Mouse (Mus musculus): ENCODE measurements around the gene Rusc2. TPM values are rescaled to one million over a fixed set of nuclear protein-coding genes. Genes with fewer than 3 reads are reported as not detected.
A peak's percentile ranks its signal among the peaks of the same experiment; 100 is the strongest.

Gene Rusc2
- polyA plus RNA-seq, 1 experiment = 92.8 TPM

DNA sequence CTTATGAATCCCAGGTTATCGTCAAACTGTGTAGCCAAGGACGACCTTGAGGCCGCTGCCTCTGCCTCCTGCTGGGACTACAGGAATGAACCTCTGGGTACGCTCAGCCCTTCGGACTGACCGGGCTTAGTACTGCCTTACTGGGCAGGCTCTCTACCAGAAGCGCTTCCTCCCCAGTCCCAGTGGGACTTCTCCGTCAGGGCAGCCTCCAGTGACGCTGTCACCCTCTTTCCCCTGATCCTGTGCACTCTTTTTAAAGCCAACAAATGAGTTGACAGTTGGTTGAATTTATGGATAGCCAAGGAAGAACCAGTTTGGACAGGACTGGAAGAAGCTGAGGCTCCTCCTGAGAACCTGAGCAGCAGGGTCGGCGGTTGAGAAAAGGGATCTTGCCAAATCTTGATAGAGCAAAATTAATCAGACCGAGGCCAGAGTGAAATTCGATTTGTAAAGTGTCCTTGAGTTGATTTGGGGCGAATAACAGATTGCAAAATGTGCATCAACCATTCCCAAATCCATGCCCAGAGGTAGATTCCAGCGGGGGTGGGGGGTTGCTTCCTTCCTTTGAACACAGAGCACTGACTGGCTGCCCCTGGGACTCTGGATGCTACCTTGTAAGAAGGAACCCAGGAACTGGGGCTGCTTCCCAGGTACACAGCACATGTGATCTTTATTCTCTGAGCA, 37.3 kb downstream of the Rusc2 start:
- no peak for TF ChIP-seq CTCF (IDR thresholded peaks at IDR 0.05; ENCODE audit: insufficient read depth, low read length)
- 0 out of 2 replicates have a peak, but pooled peaks have one; percentile 29 for TF ChIP-seq POLR2A (IDR thresholded peaks at IDR 0.05; ENCODE audit: borderline replicate concordance, extremely low read depth, low read depth, low read length)
- DNase-seq = peak; percentile 10
- Histone ChIP-seq H3K4me3 (replicated peaks; ENCODE audit: extremely low read depth, low read depth, low read length) (no peak overlapping the region), H3K4me1 (ENCODE audit: control insufficient read depth, insufficient read depth, low read length) (peaks cover 10% of the 10 kb centered on the region)
- 44% methylated on average over 15 of the region's 15 CpGs for WGBS

DNA sequence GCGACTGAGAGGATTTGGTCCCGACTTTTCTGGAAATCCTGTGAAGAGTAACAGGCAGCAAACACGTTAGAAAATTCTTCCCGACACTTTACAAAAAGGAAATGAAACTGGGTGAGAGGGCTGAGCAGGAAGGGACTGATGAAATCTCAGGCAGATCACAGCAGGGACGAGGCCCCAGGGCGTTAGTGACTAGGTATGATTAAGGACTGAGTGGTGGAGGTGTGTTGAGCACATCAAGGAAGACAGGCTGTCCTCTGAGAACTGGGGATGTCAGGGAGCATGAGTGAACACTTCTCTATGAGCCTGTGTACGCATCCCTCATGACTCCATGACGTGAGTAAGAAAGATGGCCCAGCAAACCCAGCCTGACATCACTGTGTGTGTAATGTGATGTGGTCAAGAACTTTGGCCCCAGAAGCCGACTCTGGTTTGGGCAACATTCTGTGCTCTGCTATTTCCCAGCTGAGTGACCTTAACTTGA, 38.1 kb downstream of the Rusc2 start:
- peak; percentile 26 for DNase-seq
- no peak overlapping the region for H3K4me3 ChIP-seq (replicated peaks; ENCODE audit: extremely low read depth, low read depth, low read length)
- no peak for TF ChIP-seq POLR2A (IDR thresholded peaks at IDR 0.05; ENCODE audit: borderline replicate concordance, extremely low read depth, low read depth, low read length)
- no peak for TF ChIP-seq CTCF (IDR thresholded peaks at IDR 0.05; ENCODE audit: insufficient read depth, low read length)
- peaks cover 10% of the 10 kb centered on the region for H3K4me1 ChIP-seq (ENCODE audit: control insufficient read depth, insufficient read depth, low read length)
- WGBS = 29% methylated on average over 9 of the region's 9 CpGs

DNA sequence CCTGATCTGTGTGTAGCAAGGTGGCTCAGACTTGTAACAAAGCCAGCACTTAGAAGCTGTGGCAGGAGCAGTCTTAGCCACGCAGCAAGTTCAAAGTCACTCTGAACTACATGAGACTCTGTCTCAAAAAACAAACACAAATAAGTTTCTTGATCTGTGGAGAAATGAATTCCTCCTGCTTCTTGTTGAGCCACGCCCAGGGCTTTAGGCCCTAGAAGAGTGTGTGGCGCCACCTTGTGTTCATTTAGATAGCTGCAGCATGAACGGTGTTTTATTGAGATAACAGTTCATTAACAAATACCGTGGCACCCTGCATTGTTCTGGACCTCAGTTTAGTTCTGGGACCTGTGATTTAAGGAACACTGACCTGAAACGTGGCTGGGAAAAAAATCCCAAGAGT, 38.5 kb downstream of the Rusc2 start:
- peaks cover 10% of the 10 kb centered on the region for H3K4me1 ChIP-seq (ENCODE audit: control insufficient read depth, insufficient read depth, low read length)
- H3K4me3 ChIP-seq (replicated peaks; ENCODE audit: extremely low read depth, low read depth, low read length) = no peak overlapping the region
- peak; percentile 77 for DNase-seq
- 1% methylated on average over 6 of the region's 6 CpGs for WGBS
- TF ChIP-seq CTCF (IDR thresholded peaks at IDR 0.05; ENCODE audit: insufficient read depth, low read length) (peak; percentile 86), POLR2A (IDR thresholded peaks at IDR 0.05; ENCODE audit: borderline replicate concordance, extremely low read depth, low read depth, low read length) (0 out of 2 replicates have a peak, but pooled peaks have one; percentile 12)

DNA sequence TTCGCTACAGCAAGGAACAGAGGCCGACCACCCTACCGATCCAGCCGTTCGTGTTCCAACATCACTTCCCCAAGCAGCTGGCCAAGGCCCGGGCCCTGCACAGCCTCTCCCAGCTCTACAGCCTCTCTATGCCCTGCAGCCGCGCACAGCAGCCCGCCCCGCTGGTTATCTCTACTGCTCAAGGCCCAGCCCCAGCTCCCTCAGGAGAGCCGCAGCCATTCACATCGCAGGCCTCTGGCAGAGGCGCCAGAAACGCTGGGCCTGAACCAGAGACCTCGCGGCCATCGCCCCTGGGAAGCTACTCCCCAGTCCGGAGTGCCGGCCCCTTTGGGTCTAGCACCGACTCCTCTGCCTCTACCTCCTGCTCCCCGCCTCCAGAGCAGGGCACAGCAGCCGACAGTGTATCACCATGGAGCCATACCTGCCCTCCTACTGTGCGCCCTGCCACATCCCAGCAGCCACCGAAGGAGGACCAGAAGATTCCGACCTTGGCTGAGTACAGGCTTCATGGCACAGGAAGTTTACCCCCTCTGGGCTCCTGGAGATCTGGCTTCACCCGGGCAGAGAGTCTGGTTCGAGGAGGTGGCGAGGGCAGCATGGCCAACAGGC, 40.0 kb downstream of the Rusc2 start:
- peak; percentile 3 for DNase-seq
- no peak overlapping the region for H3K4me3 ChIP-seq (replicated peaks; ENCODE audit: extremely low read depth, low read depth, low read length)
- TF ChIP-seq POLR2A (IDR thresholded peaks at IDR 0.05; ENCODE audit: borderline replicate concordance, extremely low read depth, low read depth, low read length) = no peak
- no peak for TF ChIP-seq CTCF (IDR thresholded peaks at IDR 0.05; ENCODE audit: insufficient read depth, low read length)
- H3K4me1 ChIP-seq (ENCODE audit: control insufficient read depth, insufficient read depth, low read length) = peaks cover 10% of the 10 kb centered on the region
- 80% methylated on average over 28 of the region's 28 CpGs for WGBS

DNA sequence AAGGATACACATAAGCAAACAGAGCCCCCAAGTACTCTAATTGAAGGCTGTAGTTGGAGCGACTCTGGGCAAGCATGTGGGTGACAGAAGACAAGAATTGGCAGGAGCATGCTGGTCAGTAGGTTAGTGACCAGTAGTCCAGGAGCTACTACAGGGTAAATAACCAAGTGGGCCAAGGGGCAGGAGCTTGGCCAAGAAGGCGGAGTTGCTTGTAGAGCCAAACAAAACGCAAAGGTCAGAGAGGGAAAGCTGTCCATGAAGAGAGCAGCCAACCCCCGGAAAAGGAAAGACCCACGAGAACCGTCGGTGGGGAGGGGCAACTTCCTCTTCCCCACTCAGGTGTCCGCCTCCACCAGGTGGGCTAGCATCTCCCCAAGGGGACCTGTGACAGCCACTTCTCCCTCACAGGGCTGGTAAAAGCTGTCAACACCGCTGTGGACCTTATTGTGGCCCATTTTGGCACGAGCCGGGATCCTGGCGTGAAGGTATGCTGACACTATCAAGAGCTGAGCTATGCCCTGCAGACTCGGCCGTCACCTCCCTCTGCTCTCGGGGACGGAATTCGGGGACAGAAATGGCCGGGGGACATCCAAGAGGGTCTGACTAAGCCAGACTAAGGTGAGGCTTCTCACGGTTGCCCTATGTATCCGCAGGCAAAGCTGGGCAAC, 41.6 kb downstream of the Rusc2 start:
- TF ChIP-seq CTCF (IDR thresholded peaks at IDR 0.05; ENCODE audit: insufficient read depth, low read length) (no peak), POLR2A (IDR thresholded peaks at IDR 0.05; ENCODE audit: borderline replicate concordance, extremely low read depth, low read depth, low read length) (no peak)
- DNase-seq = no peak
- H3K4me1 ChIP-seq (ENCODE audit: control insufficient read depth, insufficient read depth, low read length) = peaks cover 13% of the 10 kb centered on the region
- WGBS = 79% methylated on average over 20 of the region's 20 CpGs
- no peak overlapping the region for H3K4me3 ChIP-seq (replicated peaks; ENCODE audit: extremely low read depth, low read depth, low read length)

DNA sequence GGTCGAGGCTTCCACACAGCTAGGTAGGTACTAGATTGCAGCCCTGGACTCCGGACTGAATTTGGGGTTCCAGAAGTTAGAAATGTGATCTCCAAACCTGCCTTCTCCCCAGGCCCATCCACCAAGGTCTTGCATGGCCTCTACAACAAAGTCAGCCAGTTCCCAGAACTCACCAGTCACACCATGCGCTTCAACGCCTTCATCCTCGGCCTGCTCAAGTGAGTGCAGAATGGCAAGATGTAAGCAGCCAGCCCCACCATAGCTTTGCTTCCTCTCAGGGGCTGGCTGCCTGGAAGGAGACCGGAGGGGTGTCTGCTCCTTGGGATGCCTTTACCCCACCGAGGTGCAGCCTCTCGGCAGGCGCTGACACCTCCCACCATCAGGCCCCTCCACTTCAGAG, 42.3 kb downstream of the Rusc2 start:
- WGBS = 85% methylated on average over 9 of the region's 9 CpGs
- no peak for TF ChIP-seq CTCF (IDR thresholded peaks at IDR 0.05; ENCODE audit: insufficient read depth, low read length)
- TF ChIP-seq POLR2A (IDR thresholded peaks at IDR 0.05; ENCODE audit: borderline replicate concordance, extremely low read depth, low read depth, low read length) = no peak

DNA sequence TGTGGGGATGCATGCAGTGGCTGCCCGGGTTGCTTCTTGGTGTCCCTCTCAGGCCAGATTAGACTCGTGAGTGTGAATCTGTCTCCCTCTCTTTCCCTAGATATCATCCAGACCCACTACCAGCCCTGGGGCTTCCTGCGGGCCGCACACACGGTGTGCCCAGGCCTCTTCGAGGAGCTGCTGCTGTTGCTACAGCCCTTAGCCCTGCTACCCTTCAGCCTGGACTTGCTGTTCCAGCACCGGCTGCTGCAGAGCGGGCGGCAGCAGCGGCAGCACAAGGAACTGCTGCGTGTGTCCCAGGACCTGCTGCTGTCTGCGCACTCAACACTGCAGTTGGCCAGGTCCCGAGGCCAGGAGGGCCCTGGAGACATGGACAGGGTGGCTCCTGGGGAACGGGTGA, 43.4 kb downstream of the Rusc2 start:
- no peak for TF ChIP-seq POLR2A (IDR thresholded peaks at IDR 0.05; ENCODE audit: borderline replicate concordance, extremely low read depth, low read depth, low read length)
- TF ChIP-seq CTCF (IDR thresholded peaks at IDR 0.05; ENCODE audit: insufficient read depth, low read length) = no peak
- 64% methylated on average over 14 of the region's 14 CpGs for WGBS
- DNase-seq = no peak
- Histone ChIP-seq H3K4me1 (ENCODE audit: control insufficient read depth, insufficient read depth, low read length) (peaks cover 4% of the 10 kb centered on the region; the same call in 1 of the 2 replicates), H3K4me3 (replicated peaks; ENCODE audit: extremely low read depth, low read depth, low read length) (no peak overlapping the region)

More for the DNA sequence above, 42.3 kb downstream of the Rusc2 start:
- no peak for DNase-seq
- no peak overlapping the region for H3K4me3 ChIP-seq (replicated peaks; ENCODE audit: extremely low read depth, low read depth, low read length)
- peaks cover 11% of the 10 kb centered on the region for H3K4me1 ChIP-seq (ENCODE audit: control insufficient read depth, insufficient read depth, low read length)

DNA sequence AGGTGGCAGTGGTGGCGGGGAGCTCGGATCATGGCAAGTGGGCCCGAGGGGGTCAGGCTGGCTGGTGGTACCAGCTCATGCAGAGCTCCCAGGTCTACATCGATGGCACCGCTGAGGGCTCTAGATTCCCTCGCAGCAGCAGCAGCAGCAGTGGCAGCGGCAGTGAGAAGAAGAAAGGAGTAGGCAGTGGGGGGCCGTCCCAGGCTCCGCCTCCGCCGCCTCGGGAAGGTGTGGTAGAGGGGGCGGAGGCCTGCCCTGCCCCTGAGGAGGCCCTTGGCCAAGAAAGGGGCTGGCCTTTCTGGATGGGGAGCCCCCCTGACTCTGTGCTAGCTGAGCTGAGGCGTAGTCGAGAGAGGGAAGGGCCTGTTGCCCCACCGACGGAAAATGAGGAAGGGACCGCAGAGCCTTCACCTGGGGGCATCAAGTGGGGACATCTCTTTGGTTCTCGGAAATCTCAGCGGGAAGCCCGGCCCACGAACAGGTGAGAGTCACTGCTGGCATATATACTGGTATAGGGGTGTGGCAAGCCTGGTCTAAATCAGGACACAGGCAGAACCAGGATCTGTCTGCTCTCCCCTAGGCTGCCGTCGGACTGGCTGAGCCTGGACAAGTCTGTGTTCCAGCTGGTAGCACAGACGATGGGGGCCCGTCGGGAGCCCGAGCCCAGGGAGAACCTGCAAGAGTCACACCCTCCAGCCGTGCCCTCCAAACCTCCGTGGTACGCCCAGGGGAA, 44.0 kb downstream of the Rusc2 start:
- WGBS = 52% methylated on average over 31 of the region's 31 CpGs

DNA sequence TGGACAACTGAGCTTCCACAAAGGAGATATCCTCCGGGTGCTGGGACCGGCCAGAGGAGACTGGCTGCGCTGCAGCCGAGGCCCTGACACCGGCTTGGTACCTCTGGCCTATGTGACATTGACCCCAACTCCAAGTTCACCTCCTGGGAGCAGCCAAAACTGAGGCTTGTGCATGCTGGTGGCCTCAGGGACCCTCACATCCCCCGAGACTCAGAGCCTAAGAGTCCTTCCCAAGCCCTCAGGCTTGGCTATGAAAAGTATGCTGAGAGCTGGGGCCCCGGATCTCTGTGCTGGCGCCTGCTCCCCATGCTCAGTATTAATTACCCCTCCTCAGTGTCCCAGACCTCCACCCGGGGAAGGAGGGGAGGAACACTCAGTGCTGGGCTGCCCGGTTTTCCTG, 44.7 kb downstream of the Rusc2 start:
- 75% methylated on average over 10 of the region's 10 CpGs for whole genome bisulfite sequencing
- Histone ChIP-seq H3K4me3 (replicated peaks; ENCODE audit: extremely low read depth, low read depth, low read length) (no peak overlapping the region), H3K4me1 (ENCODE audit: control insufficient read depth, insufficient read depth, low read length) (peaks cover 4% of the 10 kb centered on the region; the same call in 1 of the 2 replicates)
- no peak for DNase-seq
- no peak for TF ChIP-seq POLR2A (IDR thresholded peaks at IDR 0.05; ENCODE audit: borderline replicate concordance, extremely low read depth, low read depth, low read length)
- TF ChIP-seq CTCF (IDR thresholded peaks at IDR 0.05; ENCODE audit: insufficient read depth, low read length) = no peak

More for the DNA sequence above, 44.0 kb downstream of the Rusc2 start:
- DNase-seq = no peak
- H3K4me1 ChIP-seq (ENCODE audit: control insufficient read depth, insufficient read depth, low read length) = peaks cover 4% of the 10 kb centered on the region; the same call in 1 of the 2 replicates
- no peak overlapping the region for H3K4me3 ChIP-seq (replicated peaks; ENCODE audit: extremely low read depth, low read depth, low read length)
- TF ChIP-seq POLR2A (IDR thresholded peaks at IDR 0.05; ENCODE audit: borderline replicate concordance, extremely low read depth, low read depth, low read length) (no peak), CTCF (IDR thresholded peaks at IDR 0.05; ENCODE audit: insufficient read depth, low read length) (no peak)
